Mouse (Mus musculus) layer of hippocampus, adult 9-11 months (tissue): ENCODE results near the gene Rnft1.

ENCODE experiments used
- DNase-seq: peaks from one replicate; pipeline ENCODE4 v3.0.0; 2022

The Rnft1 gene

GRCm38 (mm10) chr11:86484101-86484868 is at the start of gene Rnft1:
Gene Rnft1 (plus strand): TSS chr11:86484657.
- DNase-seq, result peak; percentile 99

GRCm38 (mm10) chr11:86436843-86437242 is 47.6 kb upstream of the Rnft1 start:
- DNase-seq, result peak; percentile 17

GRCm38 (mm10) chr11:86438261-86438660 is 46.2 kb upstream of the Rnft1 start:
- peak; percentile 16 for DNase-seq

- DNase-seq, result no peak
Measured at GRCm38 (mm10) chr11:86440791-86441190, 43.7 kb upstream of the Rnft1 start.

GRCm38 (mm10) chr11:86453991-86454390 is 30.5 kb upstream of the Rnft1 start:
- no peak for DNase-seq

- DNase-seq, result no peak
Measured at GRCm38 (mm10) chr11:86457545-86457944, 26.9 kb upstream of the Rnft1 start.

- DNase-seq, result no peak
Measured at GRCm38 (mm10) chr11:86458866-86459265, 25.6 kb upstream of the Rnft1 start.

- no peak for DNase-seq
Measured at GRCm38 (mm10) chr11:86462579-86462978, 21.9 kb upstream of the Rnft1 start.

- DNase-seq, result peak; percentile 41
Measured at GRCm38 (mm10) chr11:86464275-86464674, 20.2 kb upstream of the Rnft1 start.

GRCm38 (mm10) chr11:86468345-86468744 is 16.1 kb upstream of the Rnft1 start:
- DNase-seq, result no peak

GRCm38 (mm10) chr11:86468971-86469370 is 15.5 kb upstream of the Rnft1 start:
- DNase-seq, result no peak

GRCm38 (mm10) chr11:86471785-86472184 is 12.7 kb upstream of the Rnft1 start:
- DNase-seq, result no peak

GRCm38 (mm10) chr11:86472771-86473171 is 11.7 kb upstream of the Rnft1 start:
- DNase-seq, result no peak

GRCm38 (mm10) chr11:86473576-86473975 is 10.9 kb upstream of the Rnft1 start:
- DNase-seq, result no peak

GRCm38 (mm10) chr11:86484910-86485510 is 553 bp downstream of the Rnft1 start:
- peak; percentile 39 for DNase-seq

GRCm38 (mm10) chr11:86490782-86491181 is 6.3 kb downstream of the Rnft1 start:
- no peak for DNase-seq

- DNase-seq, result no peak
Measured at GRCm38 (mm10) chr11:86497356-86497755, 12.9 kb downstream of the Rnft1 start.

GRCm38 (mm10) chr11:86497908-86498307 is 13.5 kb downstream of the Rnft1 start:
- no peak for DNase-seq

- DNase-seq, result no peak
Measured at GRCm38 (mm10) chr11:86500795-86501194, 16.3 kb downstream of the Rnft1 start.

GRCm38 (mm10) chr11:86503121-86503520 is 18.7 kb downstream of the Rnft1 start:
- no peak for DNase-seq

- DNase-seq, result no peak
Measured at GRCm38 (mm10) chr11:86507334-86507733, 22.9 kb downstream of the Rnft1 start.

- no peak for DNase-seq
Measured at GRCm38 (mm10) chr11:86507991-86508390, 23.5 kb downstream of the Rnft1 start.

- no peak for DNase-seq
Measured at GRCm38 (mm10) chr11:86516620-86517019, 32.2 kb downstream of the Rnft1 start.

GRCm38 (mm10) chr11:86517229-86517628 is 32.8 kb downstream of the Rnft1 start:
- DNase-seq, result no peak

- no peak for DNase-seq
Measured at GRCm38 (mm10) chr11:86519751-86520150, 35.3 kb downstream of the Rnft1 start.
